Mouse (Mus musculus) cerebellum, postnatal 4 days (tissue): ENCODE measurements around the gene Ddx52.

ENCODE experiments used
- DNase-seq, 2 experiments: peaks; one replicate each; pipeline ENCODE4 v3.0.0; 2022; ENCODE audit warnings: low spot score in 2 of 2, mixed read lengths in 1 of 2

Gene Ddx52

GRCm38 (mm10) chr11:83941950-83942840 is at the start of gene Ddx52:
Ddx52 (plus strand) TSS chr11:83942062.
- DNase-seq: peak; percentile 58 to 83

- no peak for DNase-seq
Measured at GRCm38 (mm10) chr11:83893325-83893724, 48.5 kb upstream of the Ddx52 start.

GRCm38 (mm10) chr11:83896430-83897410 is 45.1 kb upstream of the Ddx52 start:
- no peak for DNase-seq

- DNase-seq: no peak
Measured at GRCm38 (mm10) chr11:83897569-83897968, 44.3 kb upstream of the Ddx52 start.

GRCm38 (mm10) chr11:83902812-83903211 is 39.0 kb upstream of the Ddx52 start:
- DNase-seq: no peak

GRCm38 (mm10) chr11:83905756-83906155 is 36.1 kb upstream of the Ddx52 start:
- DNase-seq: no peak

- no peak for DNase-seq
Measured at GRCm38 (mm10) chr11:83908376-83908775, 33.5 kb upstream of the Ddx52 start.

- DNase-seq: no peak
Measured at GRCm38 (mm10) chr11:83913824-83914311, 28.0 kb upstream of the Ddx52 start.

GRCm38 (mm10) chr11:83914501-83914900 is 27.4 kb upstream of the Ddx52 start:
- no peak for DNase-seq

GRCm38 (mm10) chr11:83922600-83922999 is 19.3 kb upstream of the Ddx52 start:
- no peak for DNase-seq

GRCm38 (mm10) chr11:83927097-83927496 is 14.8 kb upstream of the Ddx52 start:
- no peak for DNase-seq

GRCm38 (mm10) chr11:83932506-83933106 is 9.3 kb upstream of the Ddx52 start:
- no peak for DNase-seq

- no peak for DNase-seq
Measured at GRCm38 (mm10) chr11:83933376-83933775, 8.5 kb upstream of the Ddx52 start.

GRCm38 (mm10) chr11:83935986-83936665 is 5.7 kb upstream of the Ddx52 start:
- peak; percentile 67 to 79 for DNase-seq

- DNase-seq: no peak
Measured at GRCm38 (mm10) chr11:83938556-83938955, 3.3 kb upstream of the Ddx52 start.

GRCm38 (mm10) chr11:83956822-83957221 is 15.0 kb downstream of the Ddx52 start:
- DNase-seq: no peak

GRCm38 (mm10) chr11:83961983-83962382 is 20.1 kb downstream of the Ddx52 start:
- DNase-seq: no peak

GRCm38 (mm10) chr11:83963991-83964921 is 22.4 kb downstream of the Ddx52 start, which contains the start of gene Synrg:
Synrg (plus strand) TSS chr11:83964428.
- DNase-seq: peak; percentile 76 to 90

GRCm38 (mm10) chr11:83967436-83968204 is 25.8 kb downstream of the Ddx52 start:
- no peak for DNase-seq
